Mouse (Mus musculus): ENCODE data around the gene Dusp5.

DNA sequence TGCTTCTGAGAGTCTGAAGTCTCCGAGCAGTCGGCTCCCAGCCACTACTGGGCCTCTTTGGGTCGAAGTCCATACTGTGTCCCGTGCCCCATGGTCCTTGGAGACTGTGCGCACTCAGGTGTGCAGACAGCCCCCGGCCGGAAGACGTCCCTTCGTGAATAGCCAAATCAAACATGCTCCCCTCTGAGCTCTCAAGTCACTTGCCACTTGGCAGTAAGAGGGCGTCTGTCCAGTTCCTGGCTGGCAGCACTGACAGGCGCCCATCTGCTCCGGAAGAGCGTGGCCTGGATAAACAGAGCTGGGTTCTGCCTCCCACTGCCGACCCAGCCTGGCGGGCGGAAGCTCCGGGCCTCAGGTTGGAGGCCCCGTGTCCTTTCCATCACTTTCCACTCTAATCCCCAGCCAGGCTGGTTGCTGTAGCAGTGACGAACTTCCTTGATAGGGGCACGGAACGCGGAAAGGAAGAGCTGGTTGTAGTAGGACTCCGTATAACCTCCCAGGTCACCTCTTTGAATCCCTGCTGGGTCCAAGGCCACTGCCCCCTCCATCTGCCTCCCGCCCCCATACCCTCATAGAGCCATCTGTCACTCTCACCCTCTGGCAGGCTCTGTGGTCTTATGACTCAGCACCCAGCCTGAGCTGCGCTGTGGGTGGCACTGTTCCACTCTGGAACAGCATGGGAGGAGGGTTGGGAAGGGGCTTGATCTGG is 28.5 kb upstream of the Dusp5 start:
- no peak for TF ChIP-seq CTCF (IDR thresholded peaks at IDR 0.05; ENCODE audit: low read depth, low read length)
- no peak for TF ChIP-seq POLR2A (IDR thresholded peaks at IDR 0.05; ENCODE audit: borderline replicate concordance, low read depth, low read length)
